ENCODE assay signal across 8 mouse cellular contexts in genomic region chr5:137314193-137315083, GRCm38 (mm10). TPM values are rescaled to one million over a fixed set of nuclear protein-coding genes. Genes with fewer than 3 reads are reported as not detected.
DNase-seq lines count a peak whose midpoint lies in the region; ATAC-seq and TF ChIP-seq lines count a peak whose summit lies in the region.

Trip6 (minus strand) TSS chr5:137314404.

- H3K36me3 ChIP-seq in E14TG2a.4 (ENCODE audit: insufficient read depth, low read length), result peaks cover 57% of the 10 kb centered on the region
- H3K36me3 ChIP-seq in heart, embryonic 14.5 days (ENCODE audit: control insufficient read depth, insufficient read depth, low read length), result peaks cover 47% of the 10 kb centered on the region
- peaks cover 24% of the 10 kb centered on the region for H3K36me3 ChIP-seq in kidney, embryonic 16.5 days (ENCODE audit: insufficient read depth, low read length)
- H3K36me3 ChIP-seq in lung, embryonic 14.5 days (ENCODE audit: insufficient read depth), result peaks cover 36% of the 10 kb centered on the region

- H3K4me1 ChIP-seq in E14TG2a.4 (replicated peaks; ENCODE audit: low read depth, low read length), result peaks cover 50% of the 10 kb centered on the region
- peaks cover 22 to 25% of the 10 kb centered on the region in 2 experiments for H3K4me1 ChIP-seq in heart, embryonic 14.5 days (ENCODE audit: control insufficient read depth in 2 of 2, insufficient read depth in 2 of 2, low read length in 2 of 2)
- H3K4me1 ChIP-seq in kidney, embryonic 16.5 days (ENCODE audit: insufficient read depth, low read length), result peaks cover 29% of the 10 kb centered on the region
- peaks cover 24% of the 10 kb centered on the region for H3K4me1 ChIP-seq in lung, embryonic 14.5 days (ENCODE audit: insufficient read depth)

- 23% methylated on average over 30 of the region's 30 CpGs for WGBS in heart, embryonic 14.5 days
- 17% methylated on average over 30 of the region's 30 CpGs for WGBS in kidney, embryonic 16.5 days
- 13% methylated on average over 30 of the region's 30 CpGs for WGBS in lung, embryonic 14.5 days

- TF ChIP-seq CTCF in E14TG2a.4 (conservative IDR thresholded peaks at IDR 0.05; ENCODE audit: low read length), result no peak
- TF ChIP-seq CTCF in lung, embryonic 14.5 days (IDR thresholded peaks at IDR 0.05; ENCODE audit: low read depth), result peak; percentile 49; the same call in 1 of the 2 replicates

- DNase-seq in adrenal gland, adult (ENCODE audit: inconsistent age in 2 of 2, low spot score in 1 of 2), result peak; percentile 91 to 97
- DNase-seq in fibroblast of lung, adult 2 months (ENCODE audit: low read depth), result peak; percentile 67
- peak; percentile 100 for DNase-seq in lung, embryonic 14.5 days
- DNase-seq in ovary, postnatal 14 days (ENCODE audit: low spot score), result peak; percentile 93
- DNase-seq in c-Kit-positive CD71-positive TER-119-positive erythroid progenitor cells, embryonic 14.5 days (ENCODE audit: low spot score), result no peak

- H3K27me3 ChIP-seq in E14TG2a.4 (ENCODE audit: insufficient read depth, low read length), result peaks cover 23% of the 10 kb centered on the region
- no peaks in the 10 kb centered on the region for H3K27me3 ChIP-seq in heart, embryonic 14.5 days (ENCODE audit: control insufficient read depth, insufficient read depth, low read length)
- no peaks in the 10 kb centered on the region for H3K27me3 ChIP-seq in kidney, embryonic 16.5 days (ENCODE audit: insufficient read depth, low read length)
- H3K27me3 ChIP-seq in lung, embryonic 14.5 days (ENCODE audit: insufficient read depth, low read length), result no peaks in the 10 kb centered on the region

- peak within 1 kb of the TSS; percentile 82 for H3K4me3 ChIP-seq in E14TG2a.4 (replicated peaks; ENCODE audit: low read length)
- H3K4me3 ChIP-seq in heart, embryonic 14.5 days (ENCODE audit: control insufficient read depth in 1 of 2, insufficient read depth in 1 of 2, low read depth in 1 of 2, low read length in 2 of 2), result peak within 1 kb of the TSS; percentile 74 to 77
- peak within 1 kb of the TSS; percentile 80 for H3K4me3 ChIP-seq in kidney, embryonic 16.5 days (ENCODE audit: low read length)
- H3K4me3 ChIP-seq in lung, embryonic 14.5 days (ENCODE audit: low read depth, low read length), result peak within 1 kb of the TSS; percentile 83

- peaks cover 4% of the 10 kb centered on the region; the same call in 1 of the 2 replicates for H3K9me3 ChIP-seq in E14TG2a.4 (ENCODE audit: low read length)
- H3K9me3 ChIP-seq in heart, embryonic 14.5 days (ENCODE audit: control insufficient read depth, low read length), result no peaks in the 10 kb centered on the region
- H3K9me3 ChIP-seq in kidney, embryonic 16.5 days (ENCODE audit: low read length), result no peaks in the 10 kb centered on the region
- H3K9me3 ChIP-seq in lung, embryonic 14.5 days (ENCODE audit: low read depth, low read length), result no peaks in the 10 kb centered on the region

- peak; percentile 86 for ATAC-seq in heart, embryonic 14.5 days (ENCODE audit: insufficient number of reproducible peaks, insufficient read depth, low FRiP score, low read depth)
- ATAC-seq in kidney, embryonic 16.5 days (ENCODE audit: low FRiP score, low TSS enrichment), result peak; percentile 94
- peak; percentile 96 for ATAC-seq in lung, embryonic 14.5 days (ENCODE audit: insufficient read depth)

- peak within 1 kb of the TSS; percentile 60 to 91 for H3K27ac ChIP-seq in heart, embryonic 14.5 days (replicated peaks in 1 of 2; ENCODE audit: control insufficient read depth in 1 of 2, insufficient read depth in 1 of 2, low read depth in 2 of 2, low read length in 2 of 2)
- peak within 1 kb of the TSS; percentile 89 for H3K27ac ChIP-seq in kidney, embryonic 16.5 days (ENCODE audit: low read length)
- peak within 1 kb of the TSS; percentile 98 for H3K27ac ChIP-seq in lung, embryonic 14.5 days (ENCODE audit: low read depth)

- peak within 1 kb of the TSS; percentile 97 for H3K9ac ChIP-seq in heart, embryonic 14.5 days (ENCODE audit: low read length)
- peak within 1 kb of the TSS; percentile 95 for H3K9ac ChIP-seq in kidney, embryonic 16.5 days (replicated peaks; ENCODE audit: low read length)
- peak within 1 kb of the TSS; percentile 95 for H3K9ac ChIP-seq in lung, embryonic 14.5 days

- H3K4me2 ChIP-seq in heart, embryonic 14.5 days (ENCODE audit: low read length), result peak within 1 kb of the TSS; percentile 96
- peak within 1 kb of the TSS; percentile 91 for H3K4me2 ChIP-seq in kidney, embryonic 16.5 days (replicated peaks; ENCODE audit: low read depth, low read length)
- peak within 1 kb of the TSS; percentile 93 for H3K4me2 ChIP-seq in lung, embryonic 14.5 days

RNA-seq across cellular contexts. Expression of gene Trip6, which starts in this region (rescaled TPM):
- polyA plus RNA-seq in heart, embryonic 14.5 days (2014; fragmentation: Nextera tagmentation; extraction: Ambion mirVana), result 32.3 and 38.9 TPM in 2 replicates
- 90.1 and 102 TPM in 2 replicates for polyA plus RNA-seq in kidney, embryonic 16.5 days (2015; fragmentation: Nextera tagmentation; extraction: Ambion mirVana)
- polyA plus RNA-seq in lung, embryonic 14.5 days (2014; fragmentation: Nextera tagmentation; extraction: Ambion mirVana), result 87.1 and 89.3 TPM in 2 replicates
